Mouse (Mus musculus) granulocyte monocyte progenitor cell, adult 5-6 weeks (primary cell): ENCODE measurements around the gene Csrp1. TPM values are rescaled to one million over a fixed set of nuclear protein-coding genes. Genes with fewer than 3 reads are reported as not detected.

Source experiments
- ATAC-seq: replicated peaks from 2 replicates; pipeline ENCODE4 v1.8.0; 2016; ENCODE audit warnings: mild to moderate bottlenecking, moderate TSS enrichment, inconsistent platforms; ENCODE audit not compliant: poor library complexity, severe bottlenecking
- total RNA-seq, 2 experiments: library from RNA; stranded (forward) in 1 of 2; stranded (reverse) in 1 of 2; fragments of 200-712, 200-1000 nt in 1 of 2; fragments of >200 nt in 1 of 2; fragmentation: Nextera tagmentation in 1 of 2; gene quantifications; 2 replicates each; pipeline ENCODE4 v1.2.3; 2014 to 2017

The Csrp1 gene
- total RNA-seq, 2 experiments from 2014 or later, result 135 to 138 TPM

GRCm38 (mm10) chr1:135799109-135799627 lies 79.3 kb downstream of the Csrp1 start:
- no peak for ATAC-seq

GRCm38 (mm10) chr1:135800192-135800950 lies 80.5 kb downstream of the Csrp1 start:
- ATAC-seq, result no peak

Other genes with a start within 250 kb of the Csrp1 start
- 16.3 and 19.8 TPM in 2 replicates for gene Nav1, start 112.8 kb upstream of the Csrp1 start, total RNA-seq (2014; fragmentation: Nextera tagmentation)
- gene Nav1, start 112.8 kb upstream of the Csrp1 start, total RNA-seq (2017), result 2.9 and 3.6 TPM in 2 replicates
- gene Phlda3, start 46.1 kb downstream of the Csrp1 start, total RNA-seq (2014; fragmentation: Nextera tagmentation), result 1.9 TPM in 1 of 2 replicates, not detected in the other
- gene Phlda3, start 46.1 kb downstream of the Csrp1 start, total RNA-seq (2017), result 0.17 and 1.0 TPM in 2 replicates
- gene Tnni1, start 59.4 kb downstream of the Csrp1 start, total RNA-seq (2014; fragmentation: Nextera tagmentation), result not detected in 2 replicates
- gene Tnni1, start 59.4 kb downstream of the Csrp1 start, total RNA-seq (2017), result not detected in 2 replicates
- gene Lad1, start 98.5 kb downstream of the Csrp1 start, total RNA-seq (2014; fragmentation: Nextera tagmentation), result not detected in 2 replicates
- not detected in 2 replicates for gene Lad1, start 98.5 kb downstream of the Csrp1 start, total RNA-seq (2017)
- not detected in 2 replicates for gene Tnnt2, start 116.3 kb downstream of the Csrp1 start, total RNA-seq (2014; fragmentation: Nextera tagmentation)
- not detected in 2 replicates for gene Tnnt2, start 116.3 kb downstream of the Csrp1 start, total RNA-seq (2017)
- gene Pkp1, start 199.1 kb downstream of the Csrp1 start, total RNA-seq (2014; fragmentation: Nextera tagmentation), result not detected in 2 replicates
- not detected in 2 replicates for gene Pkp1, start 199.1 kb downstream of the Csrp1 start, total RNA-seq (2017)